Mouse (Mus musculus) megakaryocyte, embryonic 14.5 days (primary cell): ENCODE measurements around the gene Copa.

Experiments used
- FLI1 ChIP-seq: IDR thresholded peaks from 2 replicates; pipeline ENCODE4 v1.6.1; 2012; ENCODE audit warnings: low read length, inconsistent platforms, mixed read lengths
- GATA1 ChIP-seq: IDR thresholded peaks from 3 replicates; pipeline ENCODE4 v1.6.1; 2012; ENCODE audit warnings: mixed read lengths, low read length, inconsistent platforms, borderline replicate concordance

DNA sequence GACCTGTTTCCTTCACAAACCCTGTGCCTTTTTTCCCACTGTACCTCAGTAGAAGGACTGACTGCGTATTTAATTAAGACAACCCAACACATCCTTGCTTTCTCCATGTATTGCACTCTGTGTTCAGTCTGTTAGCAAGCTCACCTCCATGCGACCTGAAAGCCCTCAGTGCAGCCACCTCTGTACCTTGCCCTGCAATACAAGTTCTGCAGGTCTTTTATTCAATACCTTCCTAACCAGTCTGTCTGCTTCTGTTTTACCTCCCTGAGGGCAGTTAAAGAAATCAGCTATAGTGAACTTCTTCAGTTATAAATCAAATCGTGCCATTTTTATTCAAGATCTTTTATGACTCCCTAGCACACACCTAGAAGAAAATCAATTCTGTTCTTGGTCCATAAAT lies 59.2 kb downstream of the Copa start:
- TF ChIP-seq GATA1 (no peak), FLI1 (no peak)
